Mouse (Mus musculus): Measurements from ENCODE around the gene Malsu1.

Gene Malsu1

GRCm38 (mm10) chr6:49074117-49074490, 509 bp downstream of the Malsu1 start:
- no peak for DNase-seq (ENCODE audit: low spot score in 2 of 2)

- DNase-seq (ENCODE audit: low spot score in 2 of 2) = no peak
Observed at GRCm38 (mm10) chr6:49077894-49078293, 4.3 kb downstream of the Malsu1 start.

- DNase-seq (ENCODE audit: low spot score in 2 of 2) = no peak
Observed at GRCm38 (mm10) chr6:49079313-49079712, 5.7 kb downstream of the Malsu1 start.

GRCm38 (mm10) chr6:49083008-49083407, 9.4 kb downstream of the Malsu1 start:
- no peak for DNase-seq (ENCODE audit: low spot score in 2 of 2)

GRCm38 (mm10) chr6:49094968-49095367, 21.4 kb downstream of the Malsu1 start:
- no peak for DNase-seq (ENCODE audit: low spot score in 2 of 2)

GRCm38 (mm10) chr6:49096421-49096820, 22.8 kb downstream of the Malsu1 start:
- no peak for DNase-seq (ENCODE audit: low spot score in 2 of 2)

- peak in 1 of 2 experiments; percentile 60 for DNase-seq (ENCODE audit: low spot score in 2 of 2)
Observed at GRCm38 (mm10) chr6:49096933-49097461, 23.4 kb downstream of the Malsu1 start.

- peak in 1 of 2 experiments; percentile 20 for DNase-seq (ENCODE audit: low spot score in 2 of 2)
Observed at GRCm38 (mm10) chr6:49097596-49098110, 24.1 kb downstream of the Malsu1 start.

GRCm38 (mm10) chr6:49099086-49099485, 25.5 kb downstream of the Malsu1 start:
- DNase-seq (ENCODE audit: low spot score in 2 of 2) = no peak

GRCm38 (mm10) chr6:49106746-49107500, 33.3 kb downstream of the Malsu1 start:
- DNase-seq (ENCODE audit: low spot score in 2 of 2) = no peak

- DNase-seq (ENCODE audit: low spot score in 2 of 2) = no peak
Observed at GRCm38 (mm10) chr6:49109196-49109595, 35.6 kb downstream of the Malsu1 start.

- no peak for DNase-seq (ENCODE audit: low spot score in 2 of 2)
Observed at GRCm38 (mm10) chr6:49113895-49114294, 40.3 kb downstream of the Malsu1 start.

GRCm38 (mm10) chr6:49114457-49114856, 40.9 kb downstream of the Malsu1 start:
- DNase-seq (ENCODE audit: low spot score in 2 of 2) = no peak

GRCm38 (mm10) chr6:49115550-49115949, 42.0 kb downstream of the Malsu1 start:
- DNase-seq (ENCODE audit: low spot score in 2 of 2) = no peak

GRCm38 (mm10) chr6:49116241-49116640, 42.6 kb downstream of the Malsu1 start:
- DNase-seq (ENCODE audit: low spot score in 2 of 2) = no peak

GRCm38 (mm10) chr6:49118446-49118845, 44.9 kb downstream of the Malsu1 start:
- DNase-seq (ENCODE audit: low spot score in 2 of 2) = no peak

- no peak for DNase-seq (ENCODE audit: low spot score in 2 of 2)
Observed at GRCm38 (mm10) chr6:49119462-49120135, 46.0 kb downstream of the Malsu1 start.

- DNase-seq (ENCODE audit: low spot score in 2 of 2) = no peak
Observed at GRCm38 (mm10) chr6:49120370-49120769, 46.8 kb downstream of the Malsu1 start.

- no peak for DNase-seq (ENCODE audit: low spot score in 2 of 2)
Observed at GRCm38 (mm10) chr6:49130328-49130727, 56.7 kb downstream of the Malsu1 start.

GRCm38 (mm10) chr6:49131855-49132254, 58.3 kb downstream of the Malsu1 start:
- DNase-seq (ENCODE audit: low spot score in 2 of 2) = no peak

GRCm38 (mm10) chr6:49132352-49133090, 58.9 kb downstream of the Malsu1 start:
- DNase-seq (ENCODE audit: low spot score in 2 of 2) = no peak

Measured in cerebellum, postnatal 4 days (tissue).